Mouse (Mus musculus) hindbrain, embryonic 11.5 days (tissue): ENCODE measurements around the gene Ankrd33b. TPM values are rescaled to one million over a fixed set of nuclear protein-coding genes. Genes with fewer than 3 reads are reported as not detected.

Experiments
- ATAC-seq: fragments of 200-750 bp; cut with Nextera tagmentation; 2 replicates; pipeline ENCODE4 v1.8.0; 2017; ENCODE audit warnings: mild to moderate bottlenecking, moderate TSS enrichment, moderate library complexity; ENCODE audit not compliant: low FRiP score
- DNase-seq: peaks from one replicate; pipeline ENCODE4 v3.0.0-alpha.2; 2015; ENCODE audit warnings: low spot score
- H3K27ac ChIP-seq: fragments of 300-500 bp; sonication (generic); 2 replicates; pipeline ENCODE4 v1.5.1; 2014; ENCODE audit warnings: mild to moderate bottlenecking, low read depth, low read length
- H3K27me3 ChIP-seq: fragments of 300-500 bp; sonication (generic); 2 replicates; pipeline ENCODE4 v1.6.1; 2014; ENCODE audit warnings: mild to moderate bottlenecking, low read length, moderate library complexity, mixed read lengths; ENCODE audit not compliant: control insufficient read depth, insufficient read depth
- H3K36me3 ChIP-seq: fragments of 300-500 bp; sonication (generic); 2 replicates; pipeline ENCODE4 v1.6.1; 2014; ENCODE audit warnings: mild to moderate bottlenecking, low read length, moderate library complexity, mixed read lengths; ENCODE audit not compliant: control insufficient read depth, insufficient read depth
- H3K4me1 ChIP-seq: fragments of 300-500 bp; sonication (generic); replicated peaks from 2 replicates; pipeline ENCODE4 v1.6.1; 2014; ENCODE audit warnings: low read length, mixed read lengths; ENCODE audit not compliant: control insufficient read depth, insufficient read depth
- H3K4me2 ChIP-seq: fragments of 300-500 bp; sonication (generic); replicated peaks from 2 replicates; pipeline ENCODE4 v1.6.1; 2014; ENCODE audit warnings: mild to moderate bottlenecking, low read depth, low read length
- H3K4me3 ChIP-seq: fragments of 300-500 bp; sonication (generic); 2 replicates; pipeline ENCODE4 v1.5.1; 2014; ENCODE audit warnings: low read depth, low read length
- H3K9ac ChIP-seq: fragments of 300-500 bp; sonication (generic); 2 replicates; pipeline ENCODE4 v1.6.1; 2014; ENCODE audit warnings: low read depth, low read length
- H3K9me3 ChIP-seq: fragments of 300-500 bp; sonication (generic); 2 replicates; pipeline ENCODE4 v1.6.1; 2016; ENCODE audit warnings: low read length; ENCODE audit not compliant: control insufficient read depth
- WGBS: fragments of 180-500 bp; shearing (Covaris S2); extraction: QIAGEN DNeasy Blood & Tissue Kit; methylation state at CpG from one replicate; pipeline ENCODE4 v1.1.7; 2014; 5-methylcytosine and 5-hydroxymethylcytosine counted together
- polyA plus RNA-seq: library from polyadenylated mRNA; unstranded; fragments of >200 nt; fragmentation: Nextera tagmentation; extraction: Ambion mirVana; gene quantifications from 2 replicates; pipeline ENCODE4 v1.2.1, GENCODE M21; 2014

Gene Ankrd33b
- polyA plus RNA-seq, 1 experiment from 2014 or later = 0.31 TPM

- 32% methylated on average over 6 of the region's 6 CpGs for WGBS
- H3K27ac ChIP-seq = no peak overlapping the region
- no peaks in the 10 kb centered on the region for H3K27me3 ChIP-seq
- no peaks in the 10 kb centered on the region for H3K4me1 ChIP-seq
- DNase-seq (peak; percentile 85), ATAC-seq (peak; percentile 85)
- H3K36me3 ChIP-seq = no peaks in the 10 kb centered on the region
- H3K9me3 ChIP-seq = no peaks in the 10 kb centered on the region
- H3K4me3 ChIP-seq = no peak overlapping the region
- no peak overlapping the region for H3K9ac ChIP-seq
- no peak overlapping the region for H3K4me2 ChIP-seq
Observed at GRCm38 (mm10) chr15:31264827-31265226, 102.7 kb downstream of the Ankrd33b start.

- Histone ChIP-seq H3K27ac (no peak overlapping the region), H3K9me3 (no peaks in the 10 kb centered on the region), H3K4me2 (no peak overlapping the region), H3K27me3 (no peaks in the 10 kb centered on the region), H3K36me3 (no peaks in the 10 kb centered on the region), H3K9ac (no peak overlapping the region), H3K4me3 (no peak overlapping the region), H3K4me1 (no peaks in the 10 kb centered on the region)
- 78% methylated on average over 9 of the region's 9 CpGs for WGBS
- ATAC-seq (no peak), DNase-seq (no peak)
Observed at GRCm38 (mm10) chr15:31262361-31262760, 105.2 kb downstream of the Ankrd33b start.

GRCm38 (mm10) chr15:31261094-31261493 lies 106.4 kb downstream of the Ankrd33b start:
- H3K4me1 ChIP-seq = no peaks in the 10 kb centered on the region
- no peaks in the 10 kb centered on the region for H3K36me3 ChIP-seq
- no peak for DNase-seq
- ATAC-seq = no peak
- 77% methylated on average over 10 of the region's 10 CpGs for WGBS
- no peak overlapping the region for H3K4me3 ChIP-seq
- H3K4me2 ChIP-seq = no peak overlapping the region
- no peak overlapping the region for H3K27ac ChIP-seq
- H3K9ac ChIP-seq = no peak overlapping the region
- no peaks in the 10 kb centered on the region for H3K9me3 ChIP-seq
- no peaks in the 10 kb centered on the region for H3K27me3 ChIP-seq

- no peak overlapping the region for H3K9ac ChIP-seq
- H3K4me3 ChIP-seq = no peak overlapping the region
- H3K27me3 ChIP-seq = no peaks in the 10 kb centered on the region
- DNase-seq (no peak), ATAC-seq (no peak)
- H3K4me2 ChIP-seq = no peak overlapping the region
- H3K27ac ChIP-seq = no peak overlapping the region
- H3K36me3 ChIP-seq = no peaks in the 10 kb centered on the region
- WGBS = 85% methylated on average over 18 of the region's 18 CpGs
- no peaks in the 10 kb centered on the region for H3K9me3 ChIP-seq
- H3K4me1 ChIP-seq = no peaks in the 10 kb centered on the region
Observed at GRCm38 (mm10) chr15:31258693-31259439, 108.7 kb downstream of the Ankrd33b start.

GRCm38 (mm10) chr15:31258029-31258692 lies 109.4 kb downstream of the Ankrd33b start:
- H3K4me2 ChIP-seq = no peak overlapping the region
- no peaks in the 10 kb centered on the region for H3K36me3 ChIP-seq
- H3K9me3 ChIP-seq = no peaks in the 10 kb centered on the region
- DNase-seq (peak; percentile 13), ATAC-seq (no peak)
- H3K27me3 ChIP-seq = no peaks in the 10 kb centered on the region
- H3K9ac ChIP-seq = no peak overlapping the region
- no peak overlapping the region for H3K4me3 ChIP-seq
- no peaks in the 10 kb centered on the region for H3K4me1 ChIP-seq
- H3K27ac ChIP-seq = no peak overlapping the region
- 63% methylated on average over 21 of the region's 21 CpGs for WGBS

- Histone ChIP-seq H3K4me1 (no peaks in the 10 kb centered on the region), H3K27me3 (no peaks in the 10 kb centered on the region), H3K9me3 (no peaks in the 10 kb centered on the region), H3K9ac (no peak overlapping the region), H3K36me3 (no peaks in the 10 kb centered on the region), H3K27ac (no peak overlapping the region), H3K4me3 (no peak overlapping the region), H3K4me2 (no peak overlapping the region)
- DNase-seq (no peak), ATAC-seq (no peak)
- WGBS = 93% methylated on average over 1 of the region's 1 CpGs
Observed at GRCm38 (mm10) chr15:31257329-31257728, 110.2 kb downstream of the Ankrd33b start.

- no peak overlapping the region for H3K4me2 ChIP-seq
Observed at GRCm38 (mm10) chr15:31255762-31256161, 111.8 kb downstream of the Ankrd33b start.

GRCm38 (mm10) chr15:31254939-31255535 lies 112.5 kb downstream of the Ankrd33b start:
- no peak for DNase-seq
- H3K9me3 ChIP-seq = no peaks in the 10 kb centered on the region
- no peak overlapping the region for H3K27ac ChIP-seq
- no peak overlapping the region for H3K4me3 ChIP-seq
- no peaks in the 10 kb centered on the region for H3K27me3 ChIP-seq
- ATAC-seq = no peak
- H3K4me1 ChIP-seq = no peaks in the 10 kb centered on the region
- no peak overlapping the region for H3K4me2 ChIP-seq
- WGBS = 87% methylated on average over 9 of the region's 9 CpGs
- no peaks in the 10 kb centered on the region for H3K36me3 ChIP-seq
- no peak overlapping the region for H3K9ac ChIP-seq

More at GRCm38 (mm10) chr15:31255762-31256161, 111.8 kb downstream of the Ankrd33b start:
- no peak overlapping the region for H3K9ac ChIP-seq
- H3K9me3 ChIP-seq = no peaks in the 10 kb centered on the region
- no peaks in the 10 kb centered on the region for H3K27me3 ChIP-seq
- no peaks in the 10 kb centered on the region for H3K36me3 ChIP-seq
- DNase-seq (no peak), ATAC-seq (no peak)
- 85% methylated on average over 6 of the region's 6 CpGs for WGBS
- H3K27ac ChIP-seq = no peak overlapping the region
- no peak overlapping the region for H3K4me3 ChIP-seq
- H3K4me1 ChIP-seq = no peaks in the 10 kb centered on the region
